Mouse (Mus musculus): ENCODE data around the gene Dip2c. TPM values are rescaled to one million over a fixed set of nuclear protein-coding genes. Genes with fewer than 3 reads are reported as not detected.

Gene Dip2c
- total RNA-seq, 4 experiments from 2014 or later, result 61.2 to 68.2 (median 64.0) TPM

GRCm38 (mm10) chr13:9504118-9504856 lies 228.0 kb downstream of the Dip2c start:
- DNase-seq (ENCODE audit: low spot score in 2 of 2), result no peak

- no peak for DNase-seq (ENCODE audit: low spot score in 2 of 2)
Measured at GRCm38 (mm10) chr13:9538556-9538955, 262.2 kb downstream of the Dip2c start.

GRCm38 (mm10) chr13:9547698-9548344 lies 271.5 kb downstream of the Dip2c start:
- DNase-seq (ENCODE audit: low spot score in 2 of 2), result no peak

- DNase-seq (ENCODE audit: low spot score in 2 of 2), result no peak
Measured at GRCm38 (mm10) chr13:9562099-9562498, 285.8 kb downstream of the Dip2c start.

- DNase-seq (ENCODE audit: low spot score in 2 of 2), result no peak
Measured at GRCm38 (mm10) chr13:9562921-9563320, 286.6 kb downstream of the Dip2c start.

- DNase-seq (ENCODE audit: low spot score in 2 of 2), result no peak
Measured at GRCm38 (mm10) chr13:9568852-9569251, 292.5 kb downstream of the Dip2c start.

GRCm38 (mm10) chr13:9576686-9577085 lies 300.4 kb downstream of the Dip2c start:
- no peak for DNase-seq (ENCODE audit: low spot score in 2 of 2)

- no peak for DNase-seq (ENCODE audit: low spot score in 2 of 2)
Measured at GRCm38 (mm10) chr13:9578456-9578855, 302.1 kb downstream of the Dip2c start.

- DNase-seq (ENCODE audit: low spot score in 2 of 2), result no peak
Measured at GRCm38 (mm10) chr13:9581821-9582220, 305.5 kb downstream of the Dip2c start.

GRCm38 (mm10) chr13:9583579-9583978 lies 307.3 kb downstream of the Dip2c start:
- DNase-seq (ENCODE audit: low spot score in 2 of 2), result no peak

GRCm38 (mm10) chr13:9599334-9600096 lies 323.2 kb downstream of the Dip2c start:
- DNase-seq (ENCODE audit: low spot score in 2 of 2), result no peak

- no peak for DNase-seq (ENCODE audit: low spot score in 2 of 2)
Measured at GRCm38 (mm10) chr13:9601350-9601749, 325.0 kb downstream of the Dip2c start.

- no peak for DNase-seq (ENCODE audit: low spot score in 2 of 2)
Measured at GRCm38 (mm10) chr13:9611229-9611628, 334.9 kb downstream of the Dip2c start.

- no peak for DNase-seq (ENCODE audit: low spot score in 2 of 2)
Measured at GRCm38 (mm10) chr13:9632684-9633083, 356.4 kb downstream of the Dip2c start.

GRCm38 (mm10) chr13:9635951-9636350 lies 359.6 kb downstream of the Dip2c start:
- no peak for DNase-seq (ENCODE audit: low spot score in 2 of 2)

GRCm38 (mm10) chr13:9636505-9636904 lies 360.2 kb downstream of the Dip2c start:
- DNase-seq (ENCODE audit: low spot score in 2 of 2), result no peak

GRCm38 (mm10) chr13:9637949-9638348 lies 361.6 kb downstream of the Dip2c start:
- no peak for DNase-seq (ENCODE audit: low spot score in 2 of 2)

GRCm38 (mm10) chr13:9648716-9649115 lies 372.4 kb downstream of the Dip2c start:
- DNase-seq (ENCODE audit: low spot score in 2 of 2), result no peak

GRCm38 (mm10) chr13:9649894-9650293 lies 373.6 kb downstream of the Dip2c start:
- no peak for DNase-seq (ENCODE audit: low spot score in 2 of 2)

GRCm38 (mm10) chr13:9650580-9650979 lies 374.3 kb downstream of the Dip2c start:
- no peak for DNase-seq (ENCODE audit: low spot score in 2 of 2)

- no peak for DNase-seq (ENCODE audit: low spot score in 2 of 2)
Measured at GRCm38 (mm10) chr13:9653018-9653417, 376.7 kb downstream of the Dip2c start.

GRCm38 (mm10) chr13:9656613-9657012 lies 380.3 kb downstream of the Dip2c start:
- DNase-seq (ENCODE audit: low spot score in 2 of 2), result no peak
